Comparison of ENCODE assay signal across 8 mouse cellular contexts in the genomic region with DNA sequence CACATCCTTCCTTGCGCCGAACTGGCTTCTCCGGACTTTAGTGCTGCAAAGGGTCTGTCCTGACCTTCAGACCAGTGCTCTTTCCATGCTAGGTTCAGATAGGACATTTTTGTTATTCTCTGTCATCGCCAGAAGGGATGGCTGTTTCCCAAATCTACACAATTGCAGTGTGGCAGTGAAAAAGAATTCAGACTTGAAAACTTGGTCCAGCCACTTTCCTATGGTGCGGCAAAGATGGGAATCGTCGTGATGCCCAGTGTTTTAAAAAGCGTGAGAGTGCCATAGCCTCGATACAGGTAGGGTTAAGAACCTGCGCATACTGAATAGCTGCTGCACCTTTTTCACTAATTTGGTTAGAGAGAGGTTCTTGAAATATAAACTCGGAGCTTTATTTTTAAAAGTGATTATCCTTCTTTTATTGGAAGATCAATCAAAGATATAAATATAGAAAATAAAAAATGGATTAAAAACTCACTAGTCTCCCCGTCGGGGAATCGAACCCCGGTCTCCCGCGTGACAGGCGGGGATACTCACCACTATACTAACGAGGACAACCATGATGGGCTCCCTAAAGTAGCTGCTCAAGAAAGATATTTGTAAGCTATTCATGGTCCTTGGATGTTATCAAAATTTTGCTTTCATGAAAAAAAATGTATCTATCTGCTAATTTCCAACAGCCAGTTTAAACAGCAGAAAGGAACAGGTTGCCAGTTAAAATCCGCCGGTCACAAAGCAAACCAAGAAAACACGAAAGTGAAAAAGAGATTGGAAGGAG. TPM values are rescaled to one million over a fixed set of nuclear protein-coding genes. Genes with fewer than 3 reads are reported as not detected.
DNase-seq lines count a peak whose midpoint lies in the region; ATAC-seq and TF ChIP-seq lines count a peak whose summit lies in the region.

No protein-coding gene starts in this region.

- H3K4me3 ChIP-seq in G1E (ENCODE audit: low read depth, low read length) = peak overlapping the region; percentile 58
- peak overlapping the region; percentile 51 for H3K4me3 ChIP-seq in forebrain, embryonic 16.5 days (replicated peaks; ENCODE audit: low read length)
- peak overlapping the region; percentile 99 for H3K4me3 ChIP-seq in layer of hippocampus, adult 2 months
- H3K4me3 ChIP-seq in lung, adult 2 months (replicated peaks; ENCODE audit: extremely low read depth, low read depth, low read length) = peak overlapping the region; percentile 28

- H3K9me3 ChIP-seq in G1E (replicated peaks) = no peaks in the 10 kb centered on the region
- H3K9me3 ChIP-seq in forebrain, embryonic 16.5 days (ENCODE audit: control insufficient read depth, low read length) = no peaks in the 10 kb centered on the region

- ATAC-seq in G1E (ENCODE audit: extremely low read depth, insufficient number of reproducible peaks, low FRiP score, poor library complexity, severe bottlenecking) = peak; percentile 23; the same call in 1 of the 2 replicates
- peak; percentile 45; the same call in 1 of the 2 replicates for ATAC-seq in forebrain, embryonic 16.5 days

- peak overlapping the region; percentile 76 for H3K4me2 ChIP-seq in forebrain, embryonic 16.5 days (ENCODE audit: low read length)

- TF ChIP-seq POLR2A in lung, adult 2 months (IDR thresholded peaks at IDR 0.05; ENCODE audit: borderline replicate concordance, extremely low read depth, low read depth, low read length) = no peak

- H3K36me3 ChIP-seq in G1E (replicated peaks) = no peaks in the 10 kb centered on the region
- no peaks in the 10 kb centered on the region for H3K36me3 ChIP-seq in forebrain, embryonic 16.5 days (ENCODE audit: control insufficient read depth, insufficient read depth)

- peaks cover 42% of the 10 kb centered on the region for H3K4me1 ChIP-seq in G1E (ENCODE audit: insufficient read depth, low read depth, low read length)
- H3K4me1 ChIP-seq in forebrain, embryonic 16.5 days (replicated peaks; ENCODE audit: control insufficient read depth, insufficient read depth, low read length) = peaks cover 18% of the 10 kb centered on the region
- H3K4me1 ChIP-seq in lung, adult 2 months (ENCODE audit: control insufficient read depth, insufficient read depth, low read length) = peaks cover 6% of the 10 kb centered on the region

- peaks cover 8% of the 10 kb centered on the region for H3K27me3 ChIP-seq in G1E (ENCODE audit: insufficient read depth, low read length)
- H3K27me3 ChIP-seq in forebrain, embryonic 16.5 days (replicated peaks; ENCODE audit: control insufficient read depth, insufficient read depth, low read length) = 0 out of 2 replicates have a peak, but pooled peaks cover 3% of the 10 kb centered on the region

- TF ChIP-seq CTCF in G1E (IDR thresholded peaks at IDR 0.05; ENCODE audit: low read depth, low read length) = no peak
- TF ChIP-seq CTCF in layer of hippocampus, adult 2 months (conservative IDR thresholded peaks at IDR 0.05) = no peak
- no peak for TF ChIP-seq CTCF in lung, adult 2 months (IDR thresholded peaks at IDR 0.05; ENCODE audit: insufficient read depth, low read length)

- DNase-seq in G1E (ENCODE audit: low spot score) = no peak
- peak; percentile 76 to 90 for DNase-seq in cerebellum, adult 18-20 months
- DNase-seq in heart, postnatal 4 days = peak; percentile 74
- peak; percentile 81 to 87 for DNase-seq in layer of hippocampus, adult 2 months (ENCODE audit: low spot score in 2 of 2)
- DNase-seq in lung, adult 2 months = peak; percentile 59
- DNase-seq in ovary, postnatal 14 days (ENCODE audit: low spot score) = peak; percentile 62
- DNase-seq in thymus, postnatal 14 days = peak; percentile 77

- 4% methylated on average over 22 of the region's 22 CpGs for WGBS in forebrain, embryonic 16.5 days
- WGBS in lung, adult 2 months = 5% methylated on average over 22 of the region's 22 CpGs

- H3K27ac ChIP-seq in forebrain, embryonic 16.5 days (ENCODE audit: low read length) = no peak overlapping the region
- H3K27ac ChIP-seq in layer of hippocampus, adult 2 months = peak overlapping the region; percentile 95; the same call in 1 of the 2 replicates

- H3K9ac ChIP-seq in forebrain, embryonic 16.5 days (replicated peaks; ENCODE audit: low read depth, low read length) = no peak overlapping the region

RNA-seq across cellular contexts. Expression of a gene that starts 18.0 kb away (rescaled TPM):
- not detected in 2 replicates for total RNA-seq in G1E (2014; fragmentation: Nextera tagmentation)
- 0.12 and 0.22 TPM in 2 replicates for total RNA-seq in G1E (2017)
- 0.03 TPM in 1 of 2 replicates, not detected in the other for polyA plus RNA-seq in G1E (2012)
- polyA plus RNA-seq in forebrain, embryonic 16.5 days (2015; fragmentation: Nextera tagmentation; extraction: Ambion mirVana) = 0.22 and 0.32 TPM in 2 replicates
- total RNA-seq in heart, postnatal 4 days (2021) = under 1 TPM; 0.36 to 0.56 TPM
- not detected for total RNA-seq in layer of hippocampus, adult 2 months (2021)
- 6.8 and 7.9 TPM in 2 replicates for polyA plus RNA-seq in lung, adult 2 months (2012; rRNA removed)

RNA-seq across cellular contexts. Expression of a gene that starts 28.0 kb away (rescaled TPM):
- total RNA-seq in G1E (2014; fragmentation: Nextera tagmentation) = 7.3 and 9.3 TPM in 2 replicates
- total RNA-seq in G1E (2017) = 99.6 and 123 TPM in 2 replicates
- polyA plus RNA-seq in G1E (2012) = 0.91 and 1.5 TPM in 2 replicates
- 6.7 and 7.6 TPM in 2 replicates for polyA plus RNA-seq in forebrain, embryonic 16.5 days (2015; fragmentation: Nextera tagmentation; extraction: Ambion mirVana)
- total RNA-seq in heart, postnatal 4 days (2021) = 1 to 10 TPM; 4.2 to 4.6 TPM
- 10 to 100 TPM; 12.0 to 12.3 TPM for total RNA-seq in layer of hippocampus, adult 2 months (2021)
- polyA plus RNA-seq in lung, adult 2 months (2012; rRNA removed) = 19.5 and 23.3 TPM in 2 replicates

Comparison
In these comparisons a context has a peak if more than half of its experiments do, and no peak if none do; other contexts are left out.
1. H3K4me3 ChIP-seq: peak in every context shown above with its lines; median percentile 99 in layer of hippocampus, adult 2 months; 58 in G1E; 51 in forebrain, embryonic 16.5 days; 28 in lung, adult 2 months.